Mouse (Mus musculus): ENCODE measurements around the gene Hist2h2ac. TPM values are rescaled to one million over a fixed set of nuclear protein-coding genes. Genes with fewer than 3 reads are reported as not detected.

The Hist2h2ac gene
- total and polyA plus RNA-seq, 2 experiments from 2014 or later, result 2.5 to 913 TPM

DNA sequence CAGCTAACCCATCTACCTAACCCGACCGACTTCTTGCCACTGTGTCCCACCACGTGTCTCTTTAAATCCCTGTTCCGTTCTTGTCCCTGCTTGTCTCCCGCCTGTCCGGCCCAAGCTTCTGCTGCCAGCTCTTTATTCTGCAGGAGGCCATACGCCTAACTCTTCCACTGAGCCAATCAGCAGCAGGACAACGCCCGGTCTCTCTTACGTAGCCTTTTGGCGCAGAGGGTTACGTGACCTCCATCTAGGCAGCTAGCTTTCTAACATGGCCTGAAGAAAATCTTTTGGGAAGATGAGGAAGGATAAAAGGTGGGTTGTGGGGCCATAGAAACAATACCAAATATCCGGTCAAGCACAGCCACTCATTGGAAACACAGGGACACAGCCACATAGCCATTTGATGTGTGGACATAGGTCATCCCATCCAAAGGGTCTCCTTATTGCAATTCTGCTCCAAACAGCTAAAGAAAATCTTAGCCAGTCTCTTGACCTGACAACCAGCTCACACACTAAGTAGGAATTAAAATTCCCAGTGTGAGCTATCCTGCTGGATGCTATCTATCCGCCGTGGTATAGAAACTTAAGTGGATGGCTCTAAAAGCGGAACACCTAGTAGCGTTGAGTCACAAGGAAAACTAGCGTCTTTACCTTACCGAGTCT lies 41.7 kb upstream of the Hist2h2ac start:
- peak overlapping the region; percentile 64 for H3K4me3 ChIP-seq (ENCODE audit: low read depth, low read length)
- peak; percentile 93 for DNase-seq (ENCODE audit: low spot score)
- peak; percentile 83 for ATAC-seq (ENCODE audit: insufficient read depth, low read depth)
- H3K4me2 ChIP-seq (ENCODE audit: low read depth, low read length), result peak overlapping the region; percentile 76
- H3K27ac ChIP-seq (ENCODE audit: low read depth), result peak overlapping the region; percentile 98
- no peak for TF ChIP-seq EP300 (IDR thresholded peaks at IDR 0.05; ENCODE audit: low read depth)
- no peak for TF ChIP-seq CTCF (IDR thresholded peaks at IDR 0.05; ENCODE audit: low read depth)
- WGBS, result under 1% methylated on average over 19 of the region's 19 CpGs
- no peaks in the 10 kb centered on the region for H3K36me3 ChIP-seq (replicated peaks; ENCODE audit: control insufficient read depth, insufficient read depth, low read length)
- peaks cover 14% of the 10 kb centered on the region; the same call in 1 of the 2 replicates for H3K4me1 ChIP-seq (ENCODE audit: control insufficient read depth, insufficient read depth)
- H3K27me3 ChIP-seq (ENCODE audit: control insufficient read depth, insufficient read depth, low read length), result no peaks in the 10 kb centered on the region
- H3K9ac ChIP-seq (replicated peaks; ENCODE audit: low read depth, low read length), result peak overlapping the region; percentile 81
- no peaks in the 10 kb centered on the region for H3K9me3 ChIP-seq (replicated peaks; ENCODE audit: control insufficient read depth, low read length)

DNA sequence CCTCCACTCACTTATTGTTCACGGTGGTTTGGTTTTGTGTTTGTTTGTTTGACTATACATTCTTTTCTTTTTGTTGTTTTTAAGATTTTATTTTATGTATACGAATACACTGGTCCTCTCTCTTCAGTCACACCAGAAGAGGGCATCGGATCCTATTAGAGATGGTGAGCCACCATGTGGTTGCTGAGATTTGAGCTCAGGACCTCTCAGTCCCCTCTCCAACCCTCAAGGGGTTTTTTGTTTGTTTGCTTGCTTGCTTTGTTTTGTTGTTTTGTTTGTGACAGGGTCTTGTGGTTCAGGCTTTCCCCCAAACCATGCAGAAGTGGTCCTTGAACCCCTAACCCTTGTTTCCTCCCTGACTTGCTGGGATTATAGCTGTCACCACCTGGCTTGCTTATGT lies 40.9 kb upstream of the Hist2h2ac start:
- no peak for TF ChIP-seq EP300 (IDR thresholded peaks at IDR 0.05; ENCODE audit: low read depth)
- TF ChIP-seq CTCF (IDR thresholded peaks at IDR 0.05; ENCODE audit: low read depth), result no peak
- no peaks in the 10 kb centered on the region for H3K27me3 ChIP-seq (ENCODE audit: control insufficient read depth, insufficient read depth, low read length)
- H3K27ac ChIP-seq (ENCODE audit: low read depth), result peak overlapping the region; percentile 98
- WGBS, result 66% methylated on average over 3 of the region's 3 CpGs
- H3K9me3 ChIP-seq (replicated peaks; ENCODE audit: control insufficient read depth, low read length), result no peaks in the 10 kb centered on the region
- 0 out of 2 replicates have a peak overlapping the region, but pooled peaks have one; percentile 4 for H3K9ac ChIP-seq (replicated peaks; ENCODE audit: low read depth, low read length)
- no peaks in the 10 kb centered on the region for H3K36me3 ChIP-seq (replicated peaks; ENCODE audit: control insufficient read depth, insufficient read depth, low read length)
- peaks cover 14% of the 10 kb centered on the region; the same call in 1 of the 2 replicates for H3K4me1 ChIP-seq (ENCODE audit: control insufficient read depth, insufficient read depth)
- ATAC-seq (ENCODE audit: insufficient read depth, low read depth) (no peak), DNase-seq (ENCODE audit: low spot score) (no peak)
- peak overlapping the region; percentile 76 for H3K4me2 ChIP-seq (ENCODE audit: low read depth, low read length)
- H3K4me3 ChIP-seq (ENCODE audit: low read depth, low read length), result no peak overlapping the region

DNA sequence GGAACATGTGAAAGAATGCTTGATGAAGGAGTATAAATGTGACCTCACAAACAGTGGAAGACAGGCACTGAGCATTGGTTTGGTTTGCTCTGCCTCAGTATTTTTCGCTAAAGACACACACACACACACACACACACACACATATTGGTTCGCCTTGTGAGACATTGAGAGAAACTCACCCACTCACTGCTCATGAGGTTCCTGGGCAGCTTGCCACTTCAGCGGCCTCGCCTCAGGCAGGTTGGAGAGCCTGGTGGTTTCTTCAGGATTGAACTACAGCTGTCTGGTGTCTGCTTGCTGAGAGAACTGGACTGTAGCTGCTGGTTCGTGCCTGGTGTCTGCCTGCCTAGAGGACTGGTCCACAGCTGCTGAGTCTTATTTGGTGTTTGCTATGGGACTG lies 39.5 kb upstream of the Hist2h2ac start:
- no peak overlapping the region for H3K4me3 ChIP-seq (ENCODE audit: low read depth, low read length)
- no peak overlapping the region for H3K27ac ChIP-seq (ENCODE audit: low read depth)
- no peaks in the 10 kb centered on the region for H3K27me3 ChIP-seq (ENCODE audit: control insufficient read depth, insufficient read depth, low read length)
- H3K9me3 ChIP-seq (replicated peaks; ENCODE audit: control insufficient read depth, low read length), result no peaks in the 10 kb centered on the region
- H3K9ac ChIP-seq (replicated peaks; ENCODE audit: low read depth, low read length), result no peak overlapping the region
- no peak overlapping the region for H3K4me2 ChIP-seq (ENCODE audit: low read depth, low read length)
- no peak for ATAC-seq (ENCODE audit: insufficient read depth, low read depth)
- DNase-seq (ENCODE audit: low spot score), result no peak
- H3K36me3 ChIP-seq (replicated peaks; ENCODE audit: control insufficient read depth, insufficient read depth, low read length), result no peaks in the 10 kb centered on the region
- 90% methylated on average over 5 of the region's 5 CpGs for WGBS
- TF ChIP-seq EP300 (IDR thresholded peaks at IDR 0.05; ENCODE audit: low read depth) (no peak), CTCF (IDR thresholded peaks at IDR 0.05; ENCODE audit: low read depth) (no peak)
- H3K4me1 ChIP-seq (ENCODE audit: control insufficient read depth, insufficient read depth), result peaks cover 21% of the 10 kb centered on the region; the same call in 1 of the 2 replicates

DNA sequence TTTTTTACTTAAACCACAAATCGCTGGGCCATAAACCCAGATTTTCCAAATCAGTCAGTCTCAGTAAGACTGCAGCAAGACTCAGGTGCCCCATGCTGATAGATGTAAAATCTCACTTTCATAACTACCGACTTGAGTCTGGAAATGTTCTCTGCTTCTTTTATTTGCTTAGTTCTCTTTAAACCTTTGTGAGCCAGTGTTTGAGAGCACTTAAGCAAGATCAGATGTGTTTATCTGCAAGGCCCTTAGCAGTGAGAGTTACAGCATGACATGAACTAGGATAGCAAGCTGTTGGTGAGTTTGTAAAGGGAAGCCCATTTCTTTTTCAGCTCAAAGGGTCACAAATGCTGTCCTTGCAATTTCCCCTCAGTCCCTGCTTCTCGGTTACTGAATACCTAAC lies 36.5 kb upstream of the Hist2h2ac start:
- Histone ChIP-seq H3K9ac (replicated peaks; ENCODE audit: low read depth, low read length) (no peak overlapping the region), H3K4me2 (ENCODE audit: low read depth, low read length) (no peak overlapping the region), H3K9me3 (replicated peaks; ENCODE audit: control insufficient read depth, low read length) (no peaks in the 10 kb centered on the region), H3K4me1 (ENCODE audit: control insufficient read depth, insufficient read depth) (peaks cover 12% of the 10 kb centered on the region; the same call in 1 of the 2 replicates), H3K36me3 (replicated peaks; ENCODE audit: control insufficient read depth, insufficient read depth, low read length) (no peaks in the 10 kb centered on the region), H3K27ac (ENCODE audit: low read depth) (no peak overlapping the region), H3K4me3 (ENCODE audit: low read depth, low read length) (no peak overlapping the region), H3K27me3 (ENCODE audit: control insufficient read depth, insufficient read depth, low read length) (no peaks in the 10 kb centered on the region)
- ATAC-seq (ENCODE audit: insufficient read depth, low read depth) (no peak), DNase-seq (ENCODE audit: low spot score) (no peak)
- 77% methylated on average over 3 of the region's 3 CpGs for WGBS
- TF ChIP-seq EP300 (IDR thresholded peaks at IDR 0.05; ENCODE audit: low read depth) (no peak), CTCF (IDR thresholded peaks at IDR 0.05; ENCODE audit: low read depth) (no peak)

DNA sequence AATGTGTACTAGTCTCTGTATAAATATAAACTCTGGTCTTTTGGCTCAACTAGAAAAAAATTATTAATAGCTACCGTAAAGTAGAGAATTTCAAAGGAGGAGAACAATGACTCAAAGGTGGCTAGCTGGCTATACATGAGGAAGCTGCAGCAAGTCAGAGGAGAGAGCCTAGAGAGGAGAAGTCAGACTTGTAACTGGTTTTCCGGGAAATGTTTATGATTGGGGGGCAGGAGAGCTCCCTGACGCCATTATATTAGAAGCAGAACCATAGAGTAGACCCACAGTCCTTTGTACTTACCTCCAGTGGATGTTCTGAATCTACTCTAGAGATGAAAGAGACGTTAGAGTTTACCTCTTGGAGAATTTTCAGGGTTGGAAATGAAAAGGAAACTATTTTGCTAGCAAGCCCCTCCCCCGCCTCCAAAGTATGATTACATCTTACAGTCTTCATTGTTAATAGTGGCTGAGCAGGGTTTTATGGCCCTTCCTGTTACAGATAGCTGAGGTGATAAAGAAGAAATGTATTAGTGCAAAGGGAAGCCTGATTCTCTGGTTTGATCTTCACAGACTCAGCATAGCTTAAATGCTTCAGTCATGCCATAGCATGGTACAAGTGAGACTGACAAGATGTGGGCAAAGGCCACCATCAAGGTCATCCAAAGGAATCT lies 35.4 kb upstream of the Hist2h2ac start:
- WGBS, result 64% methylated on average over 5 of the region's 5 CpGs
- H3K36me3 ChIP-seq (replicated peaks; ENCODE audit: control insufficient read depth, insufficient read depth, low read length), result no peaks in the 10 kb centered on the region
- ATAC-seq (ENCODE audit: insufficient read depth, low read depth) (no peak), DNase-seq (ENCODE audit: low spot score) (no peak)
- no peak overlapping the region for H3K9ac ChIP-seq (replicated peaks; ENCODE audit: low read depth, low read length)
- TF ChIP-seq EP300 (IDR thresholded peaks at IDR 0.05; ENCODE audit: low read depth) (no peak), CTCF (IDR thresholded peaks at IDR 0.05; ENCODE audit: low read depth) (no peak)
- peak overlapping the region; percentile 16; the same call in 1 of the 2 replicates for H3K27ac ChIP-seq (ENCODE audit: low read depth)
- H3K27me3 ChIP-seq (ENCODE audit: control insufficient read depth, insufficient read depth, low read length), result no peaks in the 10 kb centered on the region
- no peak overlapping the region for H3K4me3 ChIP-seq (ENCODE audit: low read depth, low read length)
- H3K4me1 ChIP-seq (ENCODE audit: control insufficient read depth, insufficient read depth), result 0 out of 2 replicates have a peak, but pooled peaks cover 7% of the 10 kb centered on the region
- no peak overlapping the region for H3K4me2 ChIP-seq (ENCODE audit: low read depth, low read length)
- H3K9me3 ChIP-seq (replicated peaks; ENCODE audit: control insufficient read depth, low read length), result no peaks in the 10 kb centered on the region

Data from heart, postnatal 0 days (tissue).